Mouse (Mus musculus) adrenal gland (tissue): Measurements from ENCODE around the gene Cip2a.

Experiments
- intact Hi-C: fragments of 180-260 bp; cut with DNase I; formaldehyde crosslinking; loops from one replicate; pipeline ENCODE4 v1.15.1; 2025
- long read RNA-seq, 2 experiments: library from polyadenylated mRNA; unstranded; transcript quantifications; one replicate each; pipeline ENCODE4 v2.0.0; 2020; ENCODE audit warnings: borderline replicate concordance in 1 of 2; ENCODE audit not compliant: insufficient replicate concordance in 1 of 2

Gene Cip2a
- long read RNA-seq, experiment 1, result 0 reads
- long read RNA-seq, experiment 2, partial matches to known transcripts, result 1 of 1 reads
- long read RNA-seq, experiment 2, other reads (novel, unspliced or antisense), result 0 of 1 reads

- intact Hi-C loops, result no loop called here
Observed at GRCm38 (mm10) chr16:48993559-48994342, at the start of gene Cip2a, which contains the start of gene Dzip3. TSS of gene Cip2a (plus strand) at chr16:48994185. TSS of gene Dzip3 (minus strand) at chr16:48994165.

- intact Hi-C loops, result no loop called here
Observed at GRCm38 (mm10) chr16:48972996-48973395, 21.0 kb upstream of the Cip2a start.

- intact Hi-C loops, result no loop called here
Observed at GRCm38 (mm10) chr16:48973548-48973947, 20.4 kb upstream of the Cip2a start.

DNA sequence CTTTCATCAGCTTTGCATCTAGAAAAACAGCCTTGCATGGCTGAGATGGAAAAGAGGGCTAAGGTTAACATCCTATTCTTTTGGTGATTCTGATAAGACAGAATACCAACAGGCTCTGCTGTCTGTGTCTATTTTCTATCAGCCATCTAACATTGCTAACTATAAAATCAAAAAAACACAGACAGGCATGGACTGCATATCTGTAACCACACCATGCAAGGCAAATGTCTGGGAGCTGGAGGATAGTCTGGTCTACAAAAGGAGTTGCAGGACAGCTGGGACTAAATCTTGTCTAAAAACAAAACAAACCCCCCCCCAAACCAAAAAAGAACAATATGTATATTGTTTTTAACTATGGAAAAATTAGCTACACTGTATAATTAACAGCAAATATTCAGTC is 14.0 kb upstream of the Cip2a start:
- intact Hi-C loops, result no loop called here

- intact Hi-C loops, result no loop called here
Observed at GRCm38 (mm10) chr16:48985034-48985627, 8.9 kb upstream of the Cip2a start.

- intact Hi-C loops, result no loop called here
Observed at GRCm38 (mm10) chr16:48989700-48990099, 4.3 kb upstream of the Cip2a start.

DNA sequence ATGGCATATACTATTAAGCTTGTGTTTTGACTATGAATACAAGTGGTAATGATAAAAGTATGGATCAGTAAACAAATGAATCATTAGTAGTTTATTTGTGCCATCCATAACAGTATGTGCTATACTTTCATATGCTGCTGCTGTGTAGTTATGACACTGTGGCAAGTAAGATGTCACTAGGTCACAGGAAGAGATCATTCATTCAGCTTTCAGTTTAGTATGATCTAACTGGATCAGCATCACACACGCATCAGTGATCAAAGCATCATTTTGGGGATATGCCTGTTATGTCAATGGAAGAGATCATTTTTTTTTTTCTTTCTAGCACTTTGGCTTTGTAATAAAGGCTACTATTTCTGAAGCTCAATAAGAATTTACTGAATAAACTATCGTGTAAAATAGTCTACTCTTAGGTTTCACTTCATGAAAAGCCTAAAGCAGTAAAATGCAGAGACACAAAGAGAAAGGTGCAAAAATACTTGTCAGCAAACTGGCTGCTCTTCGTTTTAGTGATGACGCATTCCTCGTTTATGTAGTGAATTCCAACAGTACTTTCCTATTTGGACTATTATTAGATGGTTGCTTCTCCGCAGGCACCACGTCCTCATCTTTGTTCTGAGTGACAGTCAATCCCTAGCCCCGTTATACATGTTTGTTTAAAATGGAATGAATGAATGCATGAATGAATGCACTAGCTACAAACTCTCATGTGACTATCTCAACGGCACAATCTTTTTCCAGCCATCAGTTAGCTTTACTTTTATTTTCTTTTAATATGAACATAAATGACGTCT is 1.4 kb upstream of the Cip2a start:
- intact Hi-C loops, result no loop called here

- intact Hi-C loops, result no loop called here
Observed at GRCm38 (mm10) chr16:48993231-48993558, 790 bp upstream of the Cip2a start.

DNA sequence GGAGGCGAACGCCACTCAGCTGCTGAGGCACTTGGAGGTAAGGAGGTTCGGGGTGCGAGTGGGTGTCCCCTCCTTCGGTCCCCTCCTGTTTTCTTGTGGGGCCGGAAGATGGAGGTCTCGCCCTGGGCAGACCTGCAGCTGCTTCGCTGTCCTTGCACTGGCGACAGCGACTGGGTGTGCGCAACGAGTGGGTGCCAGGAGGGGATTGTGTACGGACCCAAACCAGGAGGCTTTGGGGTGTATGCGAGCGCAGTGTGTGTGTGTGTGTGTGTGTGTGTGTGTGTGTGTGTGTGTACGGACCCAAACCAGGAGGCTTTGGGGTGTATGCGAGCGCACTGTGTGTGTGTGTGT is 333 bp downstream of the Cip2a start:
- intact Hi-C loops, result no loop called here

DNA sequence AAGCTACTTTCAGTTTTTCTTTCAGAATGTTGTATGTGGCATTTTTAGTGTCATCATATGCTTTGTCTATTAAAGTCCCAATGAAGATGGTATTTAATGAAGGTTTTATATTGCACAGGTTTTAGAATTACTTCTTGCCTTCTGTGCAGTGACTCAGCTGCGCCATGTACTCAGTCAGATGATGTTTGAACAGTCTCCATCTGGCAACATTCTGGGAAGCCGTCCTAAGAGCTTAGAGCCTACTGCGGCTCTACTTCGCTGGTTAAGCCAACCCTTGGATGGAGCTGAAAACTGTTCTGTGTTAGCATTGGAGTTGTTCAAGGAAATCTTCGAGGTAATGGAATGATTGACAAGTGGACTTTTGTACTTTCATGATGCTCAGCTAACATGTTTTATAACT is 10.2 kb downstream of the Cip2a start:
- intact Hi-C loops, result no loop called here

DNA sequence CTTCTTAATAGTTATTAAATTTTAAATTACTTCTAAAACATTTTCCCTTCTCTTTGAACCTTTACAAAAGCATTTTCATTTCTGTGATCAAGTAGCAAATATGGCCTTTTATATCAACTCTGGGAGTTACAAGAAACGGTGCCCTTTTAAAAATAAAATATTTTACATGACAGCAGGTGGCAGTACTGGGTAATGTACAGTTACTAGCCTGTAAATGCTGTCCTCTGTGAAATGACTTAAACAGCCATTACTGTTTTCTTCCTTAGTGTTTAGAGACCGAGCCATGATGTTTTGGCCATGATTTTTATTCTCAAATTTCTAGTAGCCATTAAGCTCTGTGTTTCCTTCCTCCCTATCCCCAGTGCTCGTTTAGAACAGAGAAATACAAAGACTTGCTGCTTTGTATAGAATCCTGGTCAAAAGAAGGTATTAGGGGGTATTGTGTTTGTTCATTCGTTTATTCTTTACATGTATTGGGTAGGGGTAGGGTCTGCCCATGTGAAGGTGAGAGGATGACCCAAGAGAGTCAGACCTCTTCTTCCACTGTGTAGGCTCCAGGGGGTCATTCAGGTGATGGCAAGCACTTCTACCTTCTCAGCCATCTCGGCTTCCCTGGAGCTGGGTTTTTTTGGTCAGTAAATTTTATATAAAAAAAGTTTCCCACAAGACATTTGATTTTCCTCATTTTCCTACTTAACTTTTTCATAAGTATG is 22.8 kb downstream of the Cip2a start:
- intact Hi-C loops, result no loop called here

- intact Hi-C loops, result no loop called here
Observed at GRCm38 (mm10) chr16:49035852-49036251, 41.9 kb downstream of the Cip2a start.

DNA sequence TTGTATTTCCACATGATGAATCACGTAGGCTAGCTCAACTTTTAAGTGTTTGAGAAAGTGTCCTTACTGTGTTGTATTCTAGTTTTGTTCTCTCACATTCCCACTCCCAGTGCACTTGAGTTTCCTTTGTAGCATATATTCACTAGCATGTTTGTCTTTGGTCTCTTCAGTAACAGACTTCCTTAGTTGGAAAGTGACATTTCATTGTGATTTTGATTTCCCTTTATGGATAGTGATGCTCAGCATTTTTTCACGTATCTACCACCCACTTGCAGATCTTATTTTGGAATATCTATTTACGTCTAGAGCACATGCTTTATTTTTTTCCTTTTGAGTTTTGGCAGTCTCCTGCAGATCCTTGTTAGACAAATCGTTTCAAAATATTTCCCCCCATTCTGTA is 43.8 kb downstream of the Cip2a start:
- intact Hi-C loops, result no loop called here

DNA sequence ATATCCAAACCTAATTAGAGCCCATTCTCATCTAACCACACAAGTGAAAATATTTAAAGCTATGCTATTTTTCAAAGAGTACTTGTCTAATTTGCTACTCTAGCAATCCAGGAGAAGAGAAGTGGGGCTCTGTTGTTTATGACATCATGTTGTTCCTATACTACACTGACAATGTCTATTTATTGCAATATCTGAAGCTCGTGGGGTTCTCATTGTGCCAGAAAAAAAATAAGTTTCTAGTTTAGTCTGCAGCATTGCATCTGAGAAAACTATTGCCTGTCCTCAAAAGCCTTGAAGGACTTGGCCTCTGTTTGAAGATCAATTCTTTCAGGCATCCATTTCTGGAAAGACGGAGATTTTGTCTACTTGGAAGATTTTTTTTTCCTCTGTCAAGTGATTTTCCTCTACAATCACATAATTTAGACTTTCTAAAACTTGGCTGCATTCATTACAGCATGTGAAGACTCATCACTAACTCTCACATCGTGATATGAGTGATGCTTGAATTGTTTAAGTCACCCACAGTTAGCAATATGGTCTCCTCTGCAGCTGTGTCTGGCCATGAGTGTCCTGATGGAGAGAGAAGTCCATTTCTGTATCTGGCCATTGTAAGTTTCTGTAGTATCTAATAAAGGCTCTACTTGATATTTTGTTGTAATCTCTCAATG is 46.7 kb downstream of the Cip2a start:
- intact Hi-C loops, result no loop called here

- intact Hi-C loops, result no loop called here
Observed at GRCm38 (mm10) chr16:49049214-49049613, 55.2 kb downstream of the Cip2a start.

DNA sequence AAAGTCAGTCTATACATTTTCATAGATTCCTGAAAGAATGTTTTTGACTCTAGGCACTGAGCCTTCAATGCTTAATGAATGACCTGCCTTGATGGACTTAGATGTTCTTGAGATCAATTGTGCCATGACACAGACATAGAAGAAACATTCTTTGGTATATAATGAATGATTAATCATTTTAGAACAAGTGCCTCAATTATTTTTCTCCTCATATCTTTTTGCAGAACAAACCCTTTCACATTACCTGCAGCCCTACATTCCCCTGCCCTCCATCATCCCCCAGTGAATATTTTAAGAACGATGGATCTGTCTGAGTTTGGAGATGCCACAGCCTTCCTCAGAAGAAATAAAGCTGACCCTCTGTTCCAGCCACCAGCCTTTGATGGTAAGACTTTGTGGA is 63.2 kb downstream of the Cip2a start, which contains the start of gene Myh15:
TSS of gene Myh15 (plus strand) at position 301 of the 400 bp plus-strand sequence.
- intact Hi-C loops, result no loop called here
